Mouse (Mus musculus) thymus, adult 2 months (tissue): ENCODE results near the gene Slc39a2.

ENCODE experiments used
- CTCF ChIP-seq: fragments of 200-500 bp; IDR thresholded peaks from 2 replicates; pipeline ENCODE4 v1.5.1; 2012; ENCODE audit warnings: mild to moderate bottlenecking, control low read depth, low read length, moderate library complexity, borderline replicate concordance; ENCODE audit not compliant: control insufficient read depth, poor library complexity, insufficient read depth; ENCODE audit errors: extremely low read depth
- POLR2A ChIP-seq: fragments of 200-500 bp; IDR thresholded peaks from 2 replicates; pipeline ENCODE4 v1.6.1; 2012; ENCODE audit warnings: mild to moderate bottlenecking, low read length, control low read depth, moderate library complexity; ENCODE audit not compliant: control insufficient read depth, poor library complexity, insufficient read depth; ENCODE audit errors: extremely low read depth

DNA sequence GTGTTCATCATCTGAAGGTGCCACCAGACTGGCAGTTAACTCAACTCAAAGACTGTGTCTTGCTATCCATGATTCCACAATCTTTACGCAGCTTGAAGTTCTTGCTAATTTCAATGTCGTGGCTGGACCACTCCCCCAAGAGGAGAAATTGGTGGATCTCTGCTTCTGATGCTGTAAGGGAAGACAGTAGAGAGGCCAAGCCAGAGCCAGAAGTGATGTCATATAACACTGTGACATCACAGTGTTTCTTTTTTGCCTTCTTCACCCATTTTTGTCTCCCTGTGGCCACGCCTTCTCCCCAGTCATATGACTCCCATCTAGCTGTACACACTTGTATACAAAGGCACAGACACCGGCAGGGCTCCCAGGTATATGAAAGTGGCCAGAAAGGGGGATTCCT is 25.4 kb downstream of the Slc39a2 start, which contains the start of gene Tppp2:
- TF ChIP-seq CTCF, result no peak
- TF ChIP-seq POLR2A, result no peak
